Mouse (Mus musculus) CH12.LX (cell line): ENCODE results near the gene Fut11.

ENCODE experiments used
- CTCF ChIP-seq, 2 experiments: IDR thresholded peaks in 1 of 2; conservative IDR thresholded peaks in 1 of 2; 2 replicates each; pipeline ENCODE4 v1.5.1; 2011 to 2012; ENCODE audit warnings: low read depth in 2 of 2, low read length in 2 of 2, improper control_type of control experiment in 1 of 2, inconsistent platforms in 1 of 2, mild to moderate bottlenecking in 1 of 2, moderate library complexity in 1 of 2
- ELF1 ChIP-seq: IDR thresholded peaks from 2 replicates; pipeline ENCODE4 v1.6.1; 2014; ENCODE audit warnings: low read depth, mild to moderate bottlenecking, inconsistent platforms, low read length, improper control_type of control experiment
- EP300 ChIP-seq: IDR thresholded peaks from 2 replicates; pipeline ENCODE4 v1.6.1; 2011; ENCODE audit warnings: low read length, improper control_type of control experiment
- GABPA ChIP-seq: IDR thresholded peaks from 2 replicates; pipeline ENCODE4 v1.6.1; 2012; ENCODE audit warnings: low read depth, low read length, improper control_type of control experiment, inconsistent platforms; ENCODE audit not compliant: insufficient replicate concordance
- KAT2A ChIP-seq: IDR thresholded peaks from 2 replicates; pipeline ENCODE4 v1.6.1; 2012; ENCODE audit warnings: low read length, improper control_type of control experiment, inconsistent platforms; ENCODE audit not compliant: insufficient replicate concordance
- MAFK ChIP-seq: IDR thresholded peaks from 2 replicates; pipeline ENCODE4 v1.6.1; 2011; ENCODE audit warnings: low read length, improper control_type of control experiment; ENCODE audit not compliant: insufficient replicate concordance
- MAZ ChIP-seq: IDR thresholded peaks from 2 replicates; pipeline ENCODE4 v1.6.1; 2012; ENCODE audit warnings: low read depth, mild to moderate bottlenecking, inconsistent platforms, low read length, improper control_type of control experiment, moderate library complexity
- MEF2A ChIP-seq: IDR thresholded peaks from 2 replicates; pipeline ENCODE4 v1.6.1; 2014; ENCODE audit warnings: low read depth, mild to moderate bottlenecking, inconsistent platforms, low read length, improper control_type of control experiment, borderline replicate concordance
- POLR2A ChIP-seq: IDR thresholded peaks from 2 replicates; pipeline ENCODE4 v1.6.1; 2011; ENCODE audit warnings: low read depth, mild to moderate bottlenecking, improper control_type of control experiment, low read length
- RAD21 ChIP-seq: IDR thresholded peaks from 2 replicates; pipeline ENCODE4 v1.6.1; 2011; ENCODE audit warnings: low read depth, mild to moderate bottlenecking, low read length, improper control_type of control experiment, moderate library complexity
- SMC3 ChIP-seq: IDR thresholded peaks from 2 replicates; pipeline ENCODE4 v1.6.1; 2011; ENCODE audit warnings: low read depth, low read length, improper control_type of control experiment
- ZNF384 ChIP-seq: IDR thresholded peaks from 2 replicates; pipeline ENCODE4 v1.6.1; 2012; ENCODE audit warnings: low read depth, low read length, improper control_type of control experiment, inconsistent platforms

- TF ChIP-seq ELF1 (no peak), POLR2A (no peak), CTCF (conservative IDR thresholded peaks at IDR 0.05 in 1 of 2, IDR thresholded peaks at IDR 0.05 in 1 of 2; ENCODE audit: low read depth in 2 of 2, low read length in 2 of 2) (no peak), MEF2A (peak; percentile 23; the same call in 1 of the 2 replicates), MAZ (no peak), MAFK (no peak), RAD21 (no peak), KAT2A (no peak), GABPA (no peak), ZNF384 (no peak), SMC3 (no peak), EP300 (no peak)
Observed at GRCm38 (mm10) chr14:20664436-20664835, 30.3 kb upstream of the Fut11 start.
